Comparison of ENCODE assay signal across 9 mouse cellular contexts in the genomic region with DNA sequence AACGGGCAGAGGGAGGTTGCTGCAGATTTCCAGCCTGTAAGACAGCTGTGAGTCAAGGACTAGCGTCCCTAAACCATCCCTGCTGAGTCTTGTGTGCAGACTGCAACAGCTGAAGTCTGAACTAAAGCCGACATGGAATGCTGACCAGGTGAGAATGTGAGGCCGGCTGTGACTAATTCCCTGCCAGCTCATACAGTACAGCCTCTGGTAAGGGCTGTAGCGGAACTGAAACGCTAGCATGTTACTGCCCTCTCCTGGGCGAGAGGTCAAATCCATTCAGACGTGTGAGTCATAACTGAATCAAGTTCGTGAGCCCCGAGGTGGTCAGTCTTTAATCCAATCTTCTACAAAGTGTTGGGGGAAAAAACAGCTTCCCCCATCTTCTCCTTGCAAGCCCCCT. TPM values are rescaled to one million over a fixed set of nuclear protein-coding genes. Genes with fewer than 3 reads are reported as not detected.
DNase-seq lines count a peak whose midpoint lies in the region; ATAC-seq lines count a peak whose summit lies in the region.
"Had no signal": no experiment of that assay in that cellular context is flagged by ENCODE, and none has a peak within 500 bp of the region (broad histone marks: within the 10 kb centered on the region; RNA-seq: fewer than 3 reads in every experiment).

No protein-coding gene starts in this region.

- H3K27ac ChIP-seq in kidney, embryonic 16.5 days (ENCODE audit: low read length) = no peak overlapping the region
- H3K27ac ChIP-seq in midbrain, embryonic 10.5 days (replicated peaks) = no peak overlapping the region

- H3K4me1 ChIP-seq in kidney, embryonic 16.5 days (ENCODE audit: insufficient read depth, low read length) = no peaks in the 10 kb centered on the region
- H3K4me1 ChIP-seq in midbrain, embryonic 10.5 days = no peaks in the 10 kb centered on the region

- 19% methylated on average over 10 of the region's 10 CpGs for WGBS in kidney, embryonic 16.5 days
- WGBS in midbrain, embryonic 10.5 days = 35% methylated on average over 10 of the region's 10 CpGs

- no peaks in the 10 kb centered on the region for H3K27me3 ChIP-seq in kidney, embryonic 16.5 days (ENCODE audit: insufficient read depth, low read length)
- H3K27me3 ChIP-seq in midbrain, embryonic 10.5 days (ENCODE audit: low read depth, poor library complexity, severe bottlenecking) = no peaks in the 10 kb centered on the region

- no peak overlapping the region for H3K9ac ChIP-seq in kidney, embryonic 16.5 days (replicated peaks; ENCODE audit: low read length)

- no peaks in the 10 kb centered on the region for H3K9me3 ChIP-seq in kidney, embryonic 16.5 days (ENCODE audit: low read length)
- H3K9me3 ChIP-seq in midbrain, embryonic 10.5 days (replicated peaks) = no peaks in the 10 kb centered on the region

- peak; percentile 86 for ATAC-seq in kidney, embryonic 16.5 days (ENCODE audit: low FRiP score, low TSS enrichment)

- H3K4me2 ChIP-seq in kidney, embryonic 16.5 days (replicated peaks; ENCODE audit: low read depth, low read length) = no peak overlapping the region

- peak; percentile 73 for DNase-seq in embryo, embryonic 10 days (ENCODE audit: low spot score)
- DNase-seq in embryo, embryonic 9.5 days (ENCODE audit: extremely low spot score) = no peak
- peak; percentile 50 to 53 for DNase-seq in adrenal gland, postnatal 36 days
- DNase-seq in fibroblast of lung, adult 2 months (ENCODE audit: low read depth) = peak; percentile 5
- peak; percentile 14 for DNase-seq in midbrain, embryonic 10.5 days (ENCODE audit: low spot score)
- no peak for DNase-seq in thymus, postnatal 14 days
- DNase-seq in B cell, adult 2 months = no peak

- H3K36me3 ChIP-seq in kidney, embryonic 16.5 days (ENCODE audit: insufficient read depth, low read length) = no peaks in the 10 kb centered on the region
- no peaks in the 10 kb centered on the region for H3K36me3 ChIP-seq in midbrain, embryonic 10.5 days

- H3K4me3 ChIP-seq in kidney, embryonic 16.5 days (ENCODE audit: low read length) = no peak overlapping the region
- no peak overlapping the region for H3K4me3 ChIP-seq in midbrain, embryonic 10.5 days
- H3K4me3 ChIP-seq: myocyte had no signal

RNA-seq across cellular contexts. Expression of a gene that starts 42.9 kb away (rescaled TPM):
- total RNA-seq in adrenal gland, postnatal 36 days (2021) = under 1 TPM; 0.23 to 0.40 TPM
- 0.34 and 0.37 TPM in 2 replicates for polyA plus RNA-seq in kidney, embryonic 16.5 days (2015; fragmentation: Nextera tagmentation; extraction: Ambion mirVana)
- 0.09 and 1.4 TPM in 2 replicates for polyA plus RNA-seq in midbrain, embryonic 10.5 days (2016; fragmentation: Nextera tagmentation; extraction: Ambion mirVana)
- polyA plus RNA-seq: myocyte had no signal

Comparison
In these comparisons a context has a peak if more than half of its experiments do, and no peak if none do; other contexts are left out.
1. DNase-seq: peak in embryo, embryonic 10 days (single experiment), adrenal gland, postnatal 36 days (2 of 2), fibroblast of lung, adult 2 months (single experiment) and midbrain, embryonic 10.5 days (single experiment); none in embryo, embryonic 9.5 days (single experiment), thymus, postnatal 14 days (single experiment) and B cell, adult 2 months (0 of 2).